Mouse (Mus musculus) cerebellum, adult 11-12 months (tissue): Measurements from ENCODE around the gene Trim33.

ENCODE experiments used
- DNase-seq: peaks from one replicate; pipeline ENCODE4 v3.0.0; 2022

Gene Trim33

DNA sequence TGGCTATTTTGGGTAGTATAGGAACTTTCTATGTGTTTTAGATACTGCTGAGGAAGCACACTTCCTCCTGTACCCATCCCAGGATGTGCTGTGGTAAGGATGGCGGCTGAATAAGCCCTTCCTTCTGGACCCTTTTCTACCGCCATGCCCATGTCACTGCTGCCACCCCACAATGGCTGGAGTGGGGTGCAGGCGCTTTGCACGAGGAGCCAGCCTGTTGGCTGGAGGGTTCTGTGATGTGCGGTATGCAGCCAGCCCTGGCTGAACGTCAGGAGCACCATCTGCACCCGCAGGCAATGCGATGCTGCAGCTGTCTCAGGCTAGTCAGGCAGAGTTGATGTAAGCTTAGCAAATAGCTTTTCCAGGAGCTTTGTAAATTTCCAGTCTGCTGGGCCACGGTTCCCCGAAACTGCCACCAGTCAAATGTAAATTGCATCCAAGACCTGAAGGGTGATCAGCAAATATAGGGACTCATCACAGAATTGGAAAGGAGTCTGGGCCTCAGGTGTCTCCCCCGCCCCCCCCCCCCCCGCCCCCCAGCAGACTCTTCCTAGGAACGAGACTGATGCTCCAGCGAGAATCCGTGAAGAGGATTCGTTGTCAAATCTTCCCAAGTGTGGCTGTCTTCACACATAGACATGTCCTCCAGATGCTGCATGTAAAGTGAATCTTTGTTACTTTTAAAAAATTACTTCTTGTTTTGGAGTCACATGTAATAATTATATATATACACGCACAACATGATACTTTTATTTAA, 122.4 kb downstream of the Trim33 start:
- no peak for DNase-seq

DNA sequence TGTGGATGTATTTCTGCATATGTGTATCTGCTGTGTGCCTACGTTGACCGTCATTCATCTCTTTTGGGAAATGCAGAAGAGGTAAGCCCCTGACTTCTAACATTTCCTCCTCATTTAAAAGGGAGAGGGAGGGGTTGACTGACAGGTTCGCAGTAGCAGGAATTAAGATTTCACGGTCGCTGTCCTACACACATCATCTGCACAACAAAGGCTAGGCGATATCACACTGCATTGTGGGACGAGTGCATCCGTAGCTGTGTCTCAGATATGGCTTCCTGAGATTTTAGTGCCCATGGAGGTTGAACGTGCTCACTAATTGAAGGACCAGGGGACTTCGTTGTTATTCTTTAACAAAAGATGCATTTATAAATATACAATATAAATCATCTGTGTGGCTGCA, 123.1 kb downstream of the Trim33 start:
- no peak for DNase-seq

GRCm38 (mm10) chr3:103405135-103405534, 126.0 kb downstream of the Trim33 start:
- no peak for DNase-seq

DNA sequence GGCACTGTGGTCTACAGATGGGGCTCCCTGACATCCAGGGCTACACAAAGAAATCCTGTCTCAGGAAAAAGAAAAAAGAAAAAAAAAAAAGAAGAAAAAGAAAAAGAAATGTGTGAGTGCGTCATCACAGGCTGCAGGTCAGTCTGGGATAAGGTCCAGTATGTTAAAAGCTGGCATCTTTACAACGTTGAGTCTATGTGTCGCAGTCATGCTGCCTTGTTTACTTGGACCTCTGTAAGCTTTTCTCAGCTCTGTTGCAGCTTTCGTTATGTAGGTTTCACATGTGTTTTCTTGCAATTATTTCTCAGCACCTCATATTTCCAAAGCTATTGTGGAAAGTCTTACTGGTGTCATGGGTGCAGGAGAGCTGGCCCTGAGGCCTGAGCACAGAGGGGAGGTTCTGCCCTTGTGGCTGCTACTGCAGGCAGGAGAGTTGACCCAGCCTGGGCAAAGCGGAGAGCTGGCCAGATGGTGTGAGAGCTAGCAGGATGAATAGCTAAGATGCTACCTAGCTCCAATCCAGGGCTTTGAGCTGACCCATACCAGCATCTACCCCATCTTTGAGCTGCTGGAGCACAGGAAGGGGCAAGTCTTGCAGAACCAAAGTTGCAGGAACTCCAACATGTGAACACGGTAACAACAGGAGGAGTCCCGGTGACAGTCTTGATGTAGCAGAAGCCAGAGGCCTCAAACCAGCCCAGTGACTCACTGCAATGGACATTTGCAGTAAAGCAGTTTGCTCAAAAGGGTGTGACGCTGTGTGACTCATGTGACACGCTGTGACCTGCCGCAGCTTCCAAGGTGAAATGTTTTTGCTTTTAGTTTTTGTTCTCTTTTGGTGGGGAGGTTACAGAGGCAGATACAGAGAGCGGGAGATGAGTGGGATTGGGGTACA, 127.0 kb downstream of the Trim33 start:
- DNase-seq: no peak
